Mouse (Mus musculus): Measurements from ENCODE around the gene Kat5.

DNA sequence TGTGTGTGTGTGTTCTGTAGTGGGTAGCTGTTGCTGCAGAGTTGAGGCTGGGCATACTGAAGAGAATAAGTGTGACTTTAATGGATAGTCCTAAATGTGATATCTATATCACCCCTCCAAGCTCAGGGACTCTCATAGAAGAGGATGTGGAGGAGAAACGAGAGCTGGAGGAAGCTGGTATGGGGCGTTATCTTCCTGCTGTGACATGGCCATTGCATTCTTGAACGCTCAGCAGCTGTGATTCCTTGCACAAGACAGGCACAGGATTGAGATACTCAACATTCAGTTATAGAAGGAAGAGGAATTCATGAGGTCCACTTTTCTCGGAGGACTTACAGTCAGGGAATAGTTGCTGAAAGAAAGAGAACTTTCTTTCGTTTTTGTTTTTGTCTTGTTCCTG, 11.8 kb upstream of the Kat5 start:
- no peak for TF ChIP-seq CTCF (IDR thresholded peaks at IDR 0.05; ENCODE audit: low read depth, low read length)
- no peak for TF ChIP-seq TAL1 (conservative IDR thresholded peaks at IDR 0.05; ENCODE audit: low read depth, low read length)
- TF ChIP-seq GATA1 (IDR thresholded peaks at IDR 0.05; ENCODE audit: borderline replicate concordance, low read length), result no peak
